Mouse (Mus musculus) stomach, embryonic 16.5 days (tissue): ENCODE results near the gene 9930104L06Rik. TPM values are rescaled to one million over a fixed set of nuclear protein-coding genes. Genes with fewer than 3 reads are reported as not detected.

Experiments used
- ATAC-seq: fragments of 200-750 bp; cut with Nextera tagmentation; 2 replicates; pipeline ENCODE4 v1.8.0; 2017; ENCODE audit warnings: moderate number of reproducible peaks, moderate TSS enrichment; ENCODE audit not compliant: insufficient read depth, low FRiP score
- H3K27ac ChIP-seq: fragments of 300-500 bp; sonication (generic); 2 replicates; pipeline ENCODE4 v1.5.1; 2014; ENCODE audit warnings: low read length
- H3K27me3 ChIP-seq: fragments of 300-500 bp; sonication (generic); 2 replicates; pipeline ENCODE4 v1.6.1; 2014; ENCODE audit warnings: low read length, control low read depth, mixed read lengths; ENCODE audit not compliant: control insufficient read depth, insufficient read depth
- H3K36me3 ChIP-seq: fragments of 300-500 bp; sonication (generic); 2 replicates; pipeline ENCODE4 v1.6.1; 2014; ENCODE audit warnings: low read length; ENCODE audit not compliant: control insufficient read depth, insufficient read depth
- H3K4me1 ChIP-seq: fragments of 300-500 bp; sonication (generic); 2 replicates; pipeline ENCODE4 v1.6.1; 2014; ENCODE audit warnings: low read length, control low read depth, mixed read lengths; ENCODE audit not compliant: control insufficient read depth, insufficient read depth
- H3K4me2 ChIP-seq: fragments of 300-500 bp; sonication (generic); 2 replicates; pipeline ENCODE4 v1.6.1; 2014; ENCODE audit warnings: low read depth, low read length, mixed read lengths
- H3K4me3 ChIP-seq: fragments of 300-500 bp; sonication (generic); replicated peaks from 2 replicates; pipeline ENCODE4 v1.5.1; 2014; ENCODE audit warnings: mild to moderate bottlenecking, low read length
- H3K9ac ChIP-seq: fragments of 300-500 bp; sonication (generic); 2 replicates; pipeline ENCODE4 v1.6.1; 2014; ENCODE audit warnings: low read length
- H3K9me3 ChIP-seq: fragments of 300-500 bp; sonication (generic); replicated peaks from 2 replicates; pipeline ENCODE4 v1.6.1; 2016; ENCODE audit warnings: low read length, control low read depth; ENCODE audit not compliant: control insufficient read depth
- WGBS: fragments of 180-500 bp; shearing (Covaris S2); extraction: QIAGEN DNeasy Blood & Tissue Kit; methylation state at CpG from one replicate; pipeline ENCODE4 v1.1.7; 2014; 5-methylcytosine and 5-hydroxymethylcytosine counted together
- polyA plus RNA-seq: library from polyadenylated mRNA; unstranded; fragments of >200 nt; fragmentation: Nextera tagmentation; extraction: Ambion mirVana; gene quantifications from 2 replicates; pipeline ENCODE4 v1.2.1, GENCODE M21; 2015

Gene 9930104L06Rik
- polyA plus RNA-seq, 1 experiment from 2014 or later = 11.8 TPM

DNA sequence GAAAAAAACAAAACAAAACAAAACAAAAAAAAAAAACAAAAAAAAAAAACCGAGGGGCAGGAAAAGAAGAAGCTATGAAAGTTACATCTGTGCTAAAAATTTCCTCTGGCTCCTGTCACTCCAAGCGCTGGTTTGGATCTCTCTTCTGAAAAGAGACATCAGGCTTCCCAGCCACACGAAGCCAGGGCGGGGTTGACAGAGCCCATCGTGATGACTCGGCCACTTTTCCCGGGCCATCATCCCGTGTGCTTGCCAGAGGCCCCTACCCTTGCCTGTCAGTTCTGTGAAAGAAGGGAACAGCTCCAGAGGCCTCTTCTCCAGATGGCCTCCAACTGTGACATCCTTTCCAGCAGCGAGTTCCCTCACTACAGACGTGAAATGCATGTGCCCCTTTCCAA, 14.2 kb downstream of the 9930104L06Rik start:
- WGBS = 29% methylated on average over 10 of the region's 10 CpGs
- no peak for ATAC-seq
- Histone ChIP-seq H3K9me3 (no peaks in the 10 kb centered on the region), H3K4me1 (no peaks in the 10 kb centered on the region), H3K9ac (no peak overlapping the region), H3K4me3 (no peak overlapping the region), H3K27me3 (no peaks in the 10 kb centered on the region), H3K27ac (no peak overlapping the region), H3K4me2 (no peak overlapping the region), H3K36me3 (no peaks in the 10 kb centered on the region)

DNA sequence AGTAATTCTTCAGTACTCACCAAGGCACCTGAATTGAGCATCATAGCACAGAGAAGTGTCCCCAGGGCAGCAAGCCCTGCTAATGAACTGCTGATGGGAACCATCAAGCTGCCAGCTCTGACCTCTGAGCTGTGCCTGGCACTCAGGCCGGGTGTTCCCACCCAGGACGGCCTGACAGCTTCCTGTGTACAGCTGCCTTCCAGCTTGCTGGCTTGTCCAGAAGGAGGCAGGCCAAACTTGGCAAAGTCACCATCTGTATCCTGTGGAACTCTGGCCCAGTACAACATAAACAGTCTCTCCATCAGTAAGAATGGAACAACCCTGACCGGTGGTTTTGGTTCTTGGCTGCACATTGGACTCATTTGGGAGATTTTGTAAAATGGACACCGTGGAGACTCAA, 16.7 kb downstream of the 9930104L06Rik start:
- no peak overlapping the region for H3K4me2 ChIP-seq
- no peak for ATAC-seq
- no peaks in the 10 kb centered on the region for H3K36me3 ChIP-seq
- no peaks in the 10 kb centered on the region for H3K27me3 ChIP-seq
- no peak overlapping the region for H3K27ac ChIP-seq
- no peak overlapping the region for H3K9ac ChIP-seq
- WGBS = 47% methylated on average over 4 of the region's 4 CpGs
- H3K4me1 ChIP-seq = no peaks in the 10 kb centered on the region
- H3K4me3 ChIP-seq = no peak overlapping the region
- H3K9me3 ChIP-seq = no peaks in the 10 kb centered on the region

DNA sequence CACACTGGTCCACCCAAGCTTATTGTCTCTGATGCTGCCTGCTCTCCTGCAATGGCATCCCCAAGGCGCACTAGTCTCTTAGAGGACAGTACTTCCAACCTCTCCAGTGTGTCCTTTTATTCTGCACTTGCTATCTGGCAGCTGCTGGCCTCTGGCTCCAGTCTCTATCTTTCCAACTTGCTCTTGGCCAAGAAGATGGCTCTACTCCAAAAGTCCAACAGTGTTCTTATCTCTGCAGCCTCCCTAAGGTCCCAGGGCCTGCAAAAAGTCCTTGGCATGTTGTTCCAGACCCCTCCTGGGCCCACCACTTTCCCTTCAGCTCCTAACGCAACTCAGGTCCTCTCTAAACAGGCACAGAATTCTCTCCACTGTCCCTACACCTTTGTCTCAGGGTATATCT, 20.4 kb downstream of the 9930104L06Rik start:
- WGBS = 76% methylated on average over 2 of the region's 2 CpGs
- H3K27me3 ChIP-seq = no peaks in the 10 kb centered on the region
- no peak overlapping the region for H3K4me3 ChIP-seq
- H3K36me3 ChIP-seq = no peaks in the 10 kb centered on the region
- no peaks in the 10 kb centered on the region for H3K4me1 ChIP-seq
- H3K27ac ChIP-seq = no peak overlapping the region
- H3K9ac ChIP-seq = no peak overlapping the region
- ATAC-seq = no peak
- no peak overlapping the region for H3K4me2 ChIP-seq
- H3K9me3 ChIP-seq = no peaks in the 10 kb centered on the region

DNA sequence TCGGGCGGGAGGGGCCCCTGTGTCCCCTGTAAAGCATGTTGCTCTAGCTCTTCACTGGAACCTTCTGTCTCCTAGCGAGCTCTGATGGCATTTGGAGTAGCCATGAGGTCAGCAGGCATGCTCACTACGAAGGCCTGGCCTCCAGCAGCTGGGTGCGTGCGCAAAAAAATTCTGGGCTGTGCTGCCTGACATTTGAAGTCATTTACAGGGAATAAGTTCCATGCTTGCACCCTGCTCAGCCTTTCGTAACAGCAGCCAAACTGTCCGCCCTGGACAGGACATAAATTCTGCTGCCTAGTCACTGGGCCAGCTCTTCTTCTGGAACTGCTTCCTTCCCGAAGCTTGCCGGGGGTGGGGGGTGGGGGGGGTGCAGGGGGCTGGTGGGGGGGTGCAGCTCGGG, 22.2 kb downstream of the 9930104L06Rik start:
- Histone ChIP-seq H3K4me1 (no peaks in the 10 kb centered on the region), H3K4me3 (no peak overlapping the region), H3K27me3 (no peaks in the 10 kb centered on the region), H3K27ac (no peak overlapping the region), H3K36me3 (no peaks in the 10 kb centered on the region), H3K9me3 (no peaks in the 10 kb centered on the region), H3K4me2 (no peak overlapping the region), H3K9ac (no peak overlapping the region)
- 49% methylated on average over 11 of the region's 11 CpGs for WGBS
- no peak for ATAC-seq

DNA sequence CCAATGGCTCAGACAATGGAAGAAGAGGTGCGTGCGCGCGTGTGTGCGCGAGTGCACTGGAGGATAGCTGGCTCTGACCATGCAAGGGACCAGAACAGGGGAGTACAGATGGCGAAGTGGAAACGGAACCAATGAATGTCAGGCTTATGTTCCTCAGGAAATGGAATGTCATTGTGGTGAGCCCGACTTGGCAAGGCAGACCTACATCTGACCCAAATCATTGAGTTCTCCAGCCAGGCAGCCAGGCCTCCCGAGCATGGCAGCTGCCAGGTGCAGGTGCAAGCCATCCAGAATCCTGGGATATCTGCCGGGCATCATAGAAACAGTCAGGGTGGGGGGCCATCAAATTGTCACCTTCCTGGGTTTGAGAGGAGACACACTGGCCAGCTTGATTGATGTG, 24.1 kb downstream of the 9930104L06Rik start:
- no peak for ATAC-seq
- Histone ChIP-seq H3K4me2 (no peak overlapping the region), H3K9ac (no peak overlapping the region), H3K36me3 (no peaks in the 10 kb centered on the region), H3K27me3 (no peaks in the 10 kb centered on the region), H3K27ac (no peak overlapping the region), H3K9me3 (no peaks in the 10 kb centered on the region), H3K4me1 (no peaks in the 10 kb centered on the region), H3K4me3 (no peak overlapping the region)
- 81% methylated on average over 11 of the region's 11 CpGs for WGBS

DNA sequence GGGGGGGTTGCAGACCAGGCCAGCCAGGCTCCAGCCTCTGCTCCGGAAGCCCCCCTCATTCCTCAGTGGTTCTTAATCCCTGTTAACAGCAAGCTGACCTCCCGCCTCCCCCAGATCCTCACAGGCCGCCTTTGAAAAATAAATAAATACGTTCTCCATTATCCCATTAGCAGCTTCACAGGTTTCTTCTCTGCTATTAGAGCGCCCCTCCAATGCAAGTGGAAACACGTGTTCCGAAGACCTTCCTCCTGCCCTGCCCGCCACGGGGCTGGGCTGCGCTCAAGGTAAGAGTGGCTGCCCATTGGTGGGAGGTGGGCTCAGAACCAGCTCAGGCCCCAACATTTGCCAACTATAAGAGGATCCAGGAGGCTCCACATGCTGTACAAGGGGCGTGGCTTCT, 25.7 kb downstream of the 9930104L06Rik start:
- H3K4me2 ChIP-seq = no peak overlapping the region
- ATAC-seq = no peak
- WGBS = 23% methylated on average over 11 of the region's 11 CpGs
- no peaks in the 10 kb centered on the region for H3K27me3 ChIP-seq
- H3K4me3 ChIP-seq = no peak overlapping the region
- H3K27ac ChIP-seq = no peak overlapping the region
- H3K9me3 ChIP-seq = no peaks in the 10 kb centered on the region
- no peak overlapping the region for H3K9ac ChIP-seq
- no peaks in the 10 kb centered on the region for H3K4me1 ChIP-seq
- no peaks in the 10 kb centered on the region for H3K36me3 ChIP-seq

DNA sequence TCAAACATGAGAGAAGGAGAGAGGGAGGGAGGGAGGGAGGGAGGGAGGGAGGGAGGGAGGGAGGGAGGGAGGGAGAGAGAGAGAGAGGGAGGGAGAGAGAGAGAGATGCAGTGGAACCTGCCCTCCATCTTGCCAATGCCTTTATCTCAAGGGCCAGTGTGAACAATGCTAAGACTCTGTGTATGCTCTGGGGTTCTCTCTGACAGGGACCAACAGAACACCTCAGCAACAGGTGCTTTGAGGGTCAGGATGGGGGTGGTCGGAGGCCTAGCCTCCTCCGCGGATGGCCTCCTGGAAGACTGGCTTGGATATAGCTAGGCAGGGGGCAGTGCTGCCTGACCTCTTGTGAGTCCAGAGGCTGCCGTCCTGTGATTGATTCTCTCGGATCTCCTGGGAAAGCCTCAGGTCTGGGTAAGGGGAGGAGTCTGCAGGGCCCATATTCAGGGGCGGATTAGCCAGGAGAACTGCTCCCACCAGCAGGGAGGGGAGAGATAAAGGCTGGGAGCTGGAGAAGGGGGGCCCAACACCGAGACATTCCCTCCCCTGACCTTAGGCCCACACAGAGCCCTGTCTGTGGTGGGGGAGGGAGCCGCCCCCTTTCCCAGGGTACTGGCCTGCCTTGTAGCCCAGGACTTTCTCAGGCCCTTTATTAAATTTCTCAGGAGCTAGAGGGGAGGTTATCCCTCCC, 28.2 kb downstream of the 9930104L06Rik start:
- no peak overlapping the region for H3K27ac ChIP-seq
- H3K9ac ChIP-seq = no peak overlapping the region
- 13% methylated on average over 8 of the region's 8 CpGs for WGBS
- H3K36me3 ChIP-seq = no peaks in the 10 kb centered on the region
- no peak overlapping the region for H3K4me2 ChIP-seq
- no peaks in the 10 kb centered on the region for H3K4me1 ChIP-seq
- H3K27me3 ChIP-seq = no peaks in the 10 kb centered on the region
- no peak for ATAC-seq
- H3K9me3 ChIP-seq = no peaks in the 10 kb centered on the region
- no peak overlapping the region for H3K4me3 ChIP-seq

DNA sequence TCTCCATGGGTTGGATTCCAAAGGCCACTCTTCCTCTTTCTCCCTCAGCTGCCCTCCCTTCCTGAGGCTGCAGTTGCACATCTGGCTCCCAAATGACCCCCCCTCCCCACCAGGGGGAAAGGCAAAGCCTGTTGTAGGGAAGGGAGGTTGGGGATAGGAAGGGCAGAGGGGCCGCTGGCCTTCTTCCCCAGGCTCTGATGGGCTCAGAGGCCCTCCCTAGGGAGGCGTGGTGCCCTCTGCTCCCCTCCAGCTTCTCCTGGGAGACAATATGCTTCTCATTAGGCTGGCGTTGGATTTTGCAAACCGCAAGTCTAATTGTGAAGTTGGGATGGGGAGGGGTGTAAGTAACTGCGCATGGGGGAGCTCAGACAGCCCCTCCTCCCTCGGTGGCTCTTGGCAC, 31.9 kb downstream of the 9930104L06Rik start:
- no peak overlapping the region for H3K27ac ChIP-seq
- H3K27me3 ChIP-seq = no peaks in the 10 kb centered on the region

DNA sequence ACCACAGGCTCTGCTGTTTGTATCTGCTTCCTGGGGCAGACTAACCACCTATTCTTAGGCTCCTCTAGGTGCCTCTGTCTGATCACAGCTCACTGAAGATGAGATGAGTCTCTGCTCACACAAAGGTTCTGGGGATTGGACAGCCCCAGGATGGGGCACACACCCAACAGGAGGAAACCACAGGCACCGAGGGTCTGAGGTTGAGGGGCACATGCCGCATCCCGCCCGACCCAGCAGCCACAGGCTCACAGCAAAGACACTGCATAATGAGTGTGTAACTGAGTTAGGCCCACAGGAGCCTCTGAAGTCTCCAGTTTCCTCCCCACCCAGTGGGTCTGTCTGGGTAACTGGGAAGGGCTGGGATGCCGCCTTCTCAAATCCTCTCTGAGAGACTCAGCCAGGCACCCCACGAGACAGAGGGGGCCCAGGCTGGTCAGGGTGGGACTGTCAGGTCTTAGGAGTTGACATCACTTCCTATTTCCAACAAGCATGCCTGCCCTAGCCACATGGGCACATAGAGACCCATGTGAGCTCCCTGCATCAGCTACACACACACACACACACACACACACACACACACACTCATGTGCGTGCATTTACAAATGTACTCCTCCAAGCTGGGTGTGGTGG, 32.5 kb downstream of the 9930104L06Rik start:
- H3K27ac ChIP-seq = no peak overlapping the region
- H3K4me2 ChIP-seq = no peak overlapping the region
- no peaks in the 10 kb centered on the region for H3K4me1 ChIP-seq
- no peak for ATAC-seq
- no peak overlapping the region for H3K9ac ChIP-seq
- no peaks in the 10 kb centered on the region for H3K9me3 ChIP-seq
- WGBS = 61% methylated on average over 7 of the region's 7 CpGs
- no peaks in the 10 kb centered on the region for H3K27me3 ChIP-seq
- H3K4me3 ChIP-seq = no peak overlapping the region
- no peaks in the 10 kb centered on the region for H3K36me3 ChIP-seq

More for the DNA sequence above, 31.9 kb downstream of the 9930104L06Rik start:
- 63% methylated on average over 6 of the region's 6 CpGs for WGBS
- no peak for ATAC-seq
- Histone ChIP-seq H3K36me3 (no peaks in the 10 kb centered on the region), H3K9ac (no peak overlapping the region), H3K9me3 (no peaks in the 10 kb centered on the region), H3K4me1 (no peaks in the 10 kb centered on the region), H3K4me3 (no peak overlapping the region), H3K4me2 (no peak overlapping the region)
